In genomic region chr16:3744186-3744700, GRCm38 (mm10) we compare ENCODE assay signal across 9 mouse cellular contexts. TPM values are rescaled to one million over a fixed set of nuclear protein-coding genes. Genes with fewer than 3 reads are reported as not detected.
DNase-seq lines count a peak whose midpoint lies in the region; ATAC-seq and TF ChIP-seq lines count a peak whose summit lies in the region.
"Had no signal": no experiment of that assay in that cellular context is flagged by ENCODE, and none has a peak within 500 bp of the region (broad histone marks: within the 10 kb centered on the region; RNA-seq: fewer than 3 reads in every experiment).

No protein-coding gene starts in this region.

- no peak for TF ChIP-seq CTCF in layer of hippocampus, adult 2 months (conservative IDR thresholded peaks at IDR 0.05)
- no peak for TF ChIP-seq CTCF in bone marrow macrophage, adult 2 months (IDR thresholded peaks at IDR 0.05; ENCODE audit: low read depth, low read length)
- TF ChIP-seq CTCF in forebrain, postnatal 0 days (IDR thresholded peaks at IDR 0.05; ENCODE audit: low read depth), result peak; percentile 18; the same call in 1 of the 2 replicates

- H3K36me3 ChIP-seq in forebrain, postnatal 0 days (ENCODE audit: insufficient read depth), result peaks cover 22% of the 10 kb centered on the region
- peaks cover 28% of the 10 kb centered on the region for H3K36me3 ChIP-seq in liver, embryonic 11.5 days (ENCODE audit: control insufficient read depth, insufficient read depth, low read length)
- peaks cover 33% of the 10 kb centered on the region for H3K36me3 ChIP-seq in neural tube, embryonic 15.5 days

- WGBS in forebrain, postnatal 0 days, result under 1% methylated on average over 32 of the region's 32 CpGs
- under 1% methylated on average over 32 of the region's 32 CpGs for WGBS in liver, embryonic 11.5 days
- WGBS in neural tube, embryonic 15.5 days, result 3% methylated on average over 32 of the region's 32 CpGs

- ATAC-seq in forebrain, postnatal 0 days, result no peak
- ATAC-seq in liver, embryonic 11.5 days (replicated peaks; ENCODE audit: low FRiP score), result peak; percentile 55
- ATAC-seq in neural tube, embryonic 15.5 days (ENCODE audit: low FRiP score), result peak; percentile 65

- H3K4me3 ChIP-seq in layer of hippocampus, adult 2 months, result peak overlapping the region; percentile 95
- peak overlapping the region; percentile 93 for H3K4me3 ChIP-seq in bone marrow macrophage, adult 2 months (ENCODE audit: insufficient read depth, low read length)
- H3K4me3 ChIP-seq in forebrain, postnatal 0 days (ENCODE audit: low read depth, low read length), result peak overlapping the region; percentile 70
- H3K4me3 ChIP-seq in liver, embryonic 11.5 days (ENCODE audit: low read depth, low read length), result peak overlapping the region; percentile 82
- peak overlapping the region; percentile 90 for H3K4me3 ChIP-seq in neural tube, embryonic 15.5 days (replicated peaks)

- peak overlapping the region; percentile 83 for H3K9ac ChIP-seq in forebrain, postnatal 0 days
- H3K9ac ChIP-seq in liver, embryonic 11.5 days (ENCODE audit: low read depth, low read length), result peak overlapping the region; percentile 91
- H3K9ac ChIP-seq in neural tube, embryonic 15.5 days (replicated peaks), result peak overlapping the region; percentile 80

- H3K9me3 ChIP-seq in forebrain, postnatal 0 days (ENCODE audit: low read length), result peaks cover 7% of the 10 kb centered on the region; the same call in 1 of the 2 replicates
- H3K9me3 ChIP-seq in liver, embryonic 11.5 days (ENCODE audit: control insufficient read depth, low read length), result peaks cover 12% of the 10 kb centered on the region; the same call in 1 of the 2 replicates
- peaks cover 12% of the 10 kb centered on the region; the same call in 1 of the 2 replicates for H3K9me3 ChIP-seq in neural tube, embryonic 15.5 days (replicated peaks)

- DNase-seq in layer of hippocampus, adult 2 months (ENCODE audit: low spot score in 2 of 2), result peak in 1 of 2 experiments; percentile 12
- DNase-seq in layer of hippocampus, adult 18-20 months (ENCODE audit: low spot score in 2 of 2), result no peak
- DNase-seq in forebrain, postnatal 0 days, result no peak
- DNase-seq in liver, embryonic 11.5 days (ENCODE audit: low spot score), result no peak
- no peak for DNase-seq in c-Kit-positive CD71-positive TER-119-positive erythroid progenitor cells, embryonic 14.5 days (ENCODE audit: low spot score)
- no peak for DNase-seq in Muller cell, postnatal 12 days (ENCODE audit: inconsistent ontology term)

- H3K27ac ChIP-seq in layer of hippocampus, adult 2 months, result peak overlapping the region; percentile 95
- peak overlapping the region; percentile 91 for H3K27ac ChIP-seq in bone marrow macrophage, adult 2 months (ENCODE audit: insufficient read depth, low read depth, low read length)
- peak overlapping the region; percentile 91 for H3K27ac ChIP-seq in forebrain, postnatal 0 days (ENCODE audit: low read depth, low read length)
- peak overlapping the region; percentile 74 for H3K27ac ChIP-seq in liver, embryonic 11.5 days (ENCODE audit: low read depth, low read length)
- peak overlapping the region; percentile 97 for H3K27ac ChIP-seq in neural tube, embryonic 15.5 days (replicated peaks)

- TF ChIP-seq POLR2A in bone marrow macrophage, adult 2 months (IDR thresholded peaks at IDR 0.05; ENCODE audit: borderline replicate concordance, low read depth, low read length), result no peak

- peak overlapping the region; percentile 92 for H3K4me2 ChIP-seq in forebrain, postnatal 0 days (ENCODE audit: low read depth)
- peak overlapping the region; percentile 79 for H3K4me2 ChIP-seq in liver, embryonic 11.5 days
- H3K4me2 ChIP-seq in neural tube, embryonic 15.5 days, result peak overlapping the region; percentile 89

- H3K27me3 ChIP-seq in forebrain, postnatal 0 days (ENCODE audit: insufficient read depth, low read length), result no peaks in the 10 kb centered on the region
- no peaks in the 10 kb centered on the region for H3K27me3 ChIP-seq in liver, embryonic 11.5 days (replicated peaks; ENCODE audit: control insufficient read depth, insufficient read depth, low read length)
- 0 out of 2 replicates have a peak, but pooled peaks cover 4% of the 10 kb centered on the region for H3K27me3 ChIP-seq in neural tube, embryonic 15.5 days (replicated peaks)

- peaks cover 18% of the 10 kb centered on the region for H3K4me1 ChIP-seq in bone marrow macrophage, adult 2 months (ENCODE audit: control insufficient read depth, insufficient read depth, low read length)
- H3K4me1 ChIP-seq in forebrain, postnatal 0 days (ENCODE audit: insufficient read depth), result peaks cover 7% of the 10 kb centered on the region
- H3K4me1 ChIP-seq in liver, embryonic 11.5 days (replicated peaks; ENCODE audit: control insufficient read depth, insufficient read depth, low read length), result peaks cover 14% of the 10 kb centered on the region
- H3K4me1 ChIP-seq in neural tube, embryonic 15.5 days, result peaks cover 33% of the 10 kb centered on the region

RNA-seq across cellular contexts. Expression of gene Zfp263, which starts 0.3 kb away (rescaled TPM):
- total RNA-seq in layer of hippocampus, adult 2 months (2021), result 10 to 100 TPM; 20.1 to 20.9 TPM
- 10 to 100 TPM; 18.6 to 19.6 TPM for total RNA-seq in layer of hippocampus, adult 18-20 months (2021)
- polyA plus RNA-seq in bone marrow macrophage, adult 2 months (2012; ENCODE audit: insufficient read depth, insufficient read length, missing spikeins), result 81.0 and 85.1 TPM in 2 replicates
- total RNA-seq in forebrain, postnatal 0 days (2014; rRNA removed), result 36.4 and 37.1 TPM in 2 replicates
- polyA plus RNA-seq in forebrain, postnatal 0 days (2015; fragmentation: Nextera tagmentation; extraction: Ambion mirVana), result 25.1 and 36.4 TPM in 2 replicates
- 31.8 and 33.1 TPM in 2 replicates for polyA plus RNA-seq in liver, embryonic 11.5 days (2014; fragmentation: Nextera tagmentation; extraction: Ambion mirVana)
- 46.3 and 46.5 TPM in 2 replicates for polyA plus RNA-seq in neural tube, embryonic 15.5 days (2015; fragmentation: Nextera tagmentation; extraction: Ambion mirVana)

RNA-seq across cellular contexts. Expression of gene Mefv, which starts 26.3 kb away (rescaled TPM):
- not detected for total RNA-seq in layer of hippocampus, adult 2 months (2021)
- not detected for total RNA-seq in layer of hippocampus, adult 18-20 months (2021)
- polyA plus RNA-seq in bone marrow macrophage, adult 2 months (2012; ENCODE audit: insufficient read depth, insufficient read length, missing spikeins), result 62.0 and 64.0 TPM in 2 replicates
- total RNA-seq in forebrain, postnatal 0 days (2014; rRNA removed), result not detected in 2 replicates
- polyA plus RNA-seq in forebrain, postnatal 0 days (2015; fragmentation: Nextera tagmentation; extraction: Ambion mirVana), result not detected in 2 replicates
- 0.05 and 0.21 TPM in 2 replicates for polyA plus RNA-seq in liver, embryonic 11.5 days (2014; fragmentation: Nextera tagmentation; extraction: Ambion mirVana)
- polyA plus RNA-seq in neural tube, embryonic 15.5 days (2015; fragmentation: Nextera tagmentation; extraction: Ambion mirVana), result not detected in 2 replicates
- total RNA-seq: adrenal gland, postnatal 36 days had no signal

Comparison
In these comparisons a context has a peak if more than half of its experiments do, and no peak if none do; other contexts are left out.
1. RNA of gene Mefv, which starts 26.3 kb away (polyA plus RNA-seq): 62.0 to 64.0 TPM in bone marrow macrophage, adult 2 months; 0.05 to 0.21 TPM in liver, embryonic 11.5 days, not detected in forebrain, postnatal 0 days and not detected in neural tube, embryonic 15.5 days; every median in the first group is over 10 times any median in the second.
2. Peak in every context shown above with its lines, with median percentiles within 50 percentile points of each other: H3K27ac ChIP-seq, H3K4me3 ChIP-seq, H3K4me2 ChIP-seq and H3K9ac ChIP-seq.